Mouse (Mus musculus) erythroblast, embryonic 14.5 days (primary cell): ENCODE results near the gene Krt16.

Source experiments
- GATA1 ChIP-seq: IDR thresholded peaks from 2 replicates; pipeline ENCODE4 v1.6.1; 2012; ENCODE audit warnings: low read length, inconsistent platforms, mixed read lengths
- TAL1 ChIP-seq: IDR thresholded peaks from 3 replicates; pipeline ENCODE4 v1.6.1; 2012; ENCODE audit warnings: low read length, inconsistent platforms, mixed read lengths

- TF ChIP-seq GATA1 (no peak), TAL1 (no peak)
Observed at GRCm38 (mm10) chr11:100297801-100298200, 49.1 kb upstream of the Krt16 start.
